Comparison of ENCODE assay signal across 8 mouse cellular contexts in the genomic region with DNA sequence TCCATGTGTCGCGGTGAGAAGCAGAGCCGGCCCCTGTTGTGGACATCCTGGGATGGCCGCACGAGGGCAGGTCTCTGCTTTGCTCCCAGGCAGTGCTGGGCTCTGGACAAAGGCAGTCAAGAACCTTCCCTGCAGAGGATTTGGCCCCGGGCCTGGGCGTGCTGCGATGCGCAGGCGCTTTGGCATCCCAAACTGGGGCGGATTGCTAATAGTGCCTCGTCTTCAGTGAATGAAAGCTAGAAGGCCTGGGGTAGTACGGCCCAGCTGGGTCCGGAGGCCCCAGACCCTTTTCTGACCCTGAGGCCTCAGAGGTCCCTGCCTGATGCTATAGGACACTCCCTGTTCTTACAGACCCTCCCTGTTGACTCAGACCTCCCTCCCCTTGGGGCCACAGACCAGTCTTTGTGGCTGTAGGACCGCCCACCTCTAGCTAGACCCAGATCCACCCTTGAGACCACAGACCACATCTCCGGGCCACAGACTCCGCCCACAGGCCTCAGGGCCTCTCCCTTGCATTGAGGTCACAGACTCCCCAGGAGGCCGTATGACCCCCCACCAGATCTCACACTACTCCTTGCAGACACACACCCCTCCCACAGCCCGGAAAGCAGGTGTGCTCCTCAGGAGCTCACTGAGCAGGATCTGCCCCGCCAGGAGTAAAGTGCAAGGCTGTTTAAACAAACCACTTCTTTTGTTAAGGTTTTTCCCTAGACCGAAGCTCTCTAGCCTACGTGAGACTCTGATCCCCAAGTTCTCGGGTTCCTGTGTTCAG. TPM values are rescaled to one million over a fixed set of nuclear protein-coding genes. Genes with fewer than 3 reads are reported as not detected.
DNase-seq lines count a peak whose midpoint lies in the region; ATAC-seq lines count a peak whose summit lies in the region.

No protein-coding gene starts in this region.

- WGBS in hindbrain, embryonic 13.5 days: 3% methylated on average over 23 of the region's 23 CpGs
- 4% methylated on average over 23 of the region's 23 CpGs for WGBS in midbrain, embryonic 12.5 days

- no peak overlapping the region; the same call in 1 of the 2 replicates for H3K9ac ChIP-seq in hindbrain, embryonic 13.5 days
- H3K9ac ChIP-seq in midbrain, embryonic 12.5 days (replicated peaks): peak overlapping the region; percentile 16

- H3K36me3 ChIP-seq in hindbrain, embryonic 13.5 days: no peaks in the 10 kb centered on the region
- no peaks in the 10 kb centered on the region for H3K36me3 ChIP-seq in midbrain, embryonic 12.5 days

- H3K4me2 ChIP-seq in hindbrain, embryonic 13.5 days: peak overlapping the region; percentile 64
- peak overlapping the region; percentile 63 for H3K4me2 ChIP-seq in midbrain, embryonic 12.5 days (replicated peaks)

- intact Hi-C loops in left cerebral cortex, postnatal 4 days (cut with DNase I): no loop called here

- peaks cover 27% of the 10 kb centered on the region for H3K27me3 ChIP-seq in hindbrain, embryonic 13.5 days
- H3K27me3 ChIP-seq in midbrain, embryonic 12.5 days: peaks cover 30% of the 10 kb centered on the region

- no peak overlapping the region for H3K4me3 ChIP-seq in hindbrain, embryonic 13.5 days
- H3K4me3 ChIP-seq in midbrain, embryonic 12.5 days: no peak overlapping the region

- H3K27ac ChIP-seq in hindbrain, embryonic 13.5 days: no peak overlapping the region
- H3K27ac ChIP-seq in midbrain, embryonic 12.5 days (replicated peaks): no peak overlapping the region; the same call in 1 of the 2 replicates

- no peaks in the 10 kb centered on the region for H3K9me3 ChIP-seq in hindbrain, embryonic 13.5 days
- 0 out of 2 replicates have a peak, but pooled peaks cover 3% of the 10 kb centered on the region for H3K9me3 ChIP-seq in midbrain, embryonic 12.5 days

- peaks cover 53% of the 10 kb centered on the region for H3K4me1 ChIP-seq in hindbrain, embryonic 13.5 days (replicated peaks)
- peaks cover 36% of the 10 kb centered on the region for H3K4me1 ChIP-seq in midbrain, embryonic 12.5 days

- peak; percentile 12 to 28 for DNase-seq in left cerebral cortex, adult 18-20 months (ENCODE audit: low spot score in 2 of 2)
- DNase-seq in left cerebral cortex, adult 8-10 months (ENCODE audit: low spot score in 2 of 2): no peak
- DNase-seq in cerebellum, postnatal 25 days: peak; percentile 89 to 94
- DNase-seq in gastrocnemius, adult 8-10 months (ENCODE audit: low spot score in 2 of 2): peak; percentile 76 to 82
- DNase-seq in left cerebral cortex, postnatal 4 days: peak; percentile 94
- peak; percentile 71 for DNase-seq in testis, postnatal 14 days (ENCODE audit: low spot score)

- peak; percentile 60 for ATAC-seq in hindbrain, embryonic 13.5 days (ENCODE audit: low FRiP score)
- peak; percentile 32; the same call in 1 of the 2 replicates for ATAC-seq in midbrain, embryonic 12.5 days (ENCODE audit: low FRiP score, low read depth)

RNA-seq across cellular contexts. Expression of a gene that starts 1.4 kb away (rescaled TPM):
- 1 to 10 TPM; 7.2 to 7.8 TPM for total RNA-seq in left cerebral cortex, adult 18-20 months (2021)
- total RNA-seq in left cerebral cortex, adult 8-10 months (2022): 1 to 10 TPM; 5.8 to 9.9 (median 7.0) TPM
- 10 to 100 TPM in 2 of 4 experiments, 1 to 10 TPM in 2; 7.3 to 13.2 (median 10.2) TPM for total RNA-seq in gastrocnemius, adult 8-10 months (2022)
- 13.1 and 13.9 TPM in 2 replicates for polyA plus RNA-seq in hindbrain, embryonic 13.5 days (2015; fragmentation: Nextera tagmentation; extraction: Ambion mirVana)
- total RNA-seq in left cerebral cortex, postnatal 4 days (2021): 1 to 10 TPM; 7.3 to 9.0 TPM
- 26.6 and 27.4 TPM in 2 replicates for polyA plus RNA-seq in midbrain, embryonic 12.5 days (2016; fragmentation: Nextera tagmentation; extraction: Ambion mirVana)

RNA-seq across cellular contexts. Expression of a gene that starts 49.2 kb away (rescaled TPM):
- under 1 TPM; 0.52 to 0.65 TPM for total RNA-seq in left cerebral cortex, adult 18-20 months (2021)
- 1 to 10 TPM in 3 of 4 experiments, under 1 TPM in 1; 0.52 to 1.5 (median 1.2) TPM for total RNA-seq in left cerebral cortex, adult 8-10 months (2022)
- not detected for total RNA-seq in gastrocnemius, adult 8-10 months (2022)
- 0.78 and 1.6 TPM in 2 replicates for polyA plus RNA-seq in hindbrain, embryonic 13.5 days (2015; fragmentation: Nextera tagmentation; extraction: Ambion mirVana)
- under 1 TPM; 0.79 to 0.88 TPM for total RNA-seq in left cerebral cortex, postnatal 4 days (2021)
- 0.59 TPM in 1 of 2 replicates, not detected in the other for polyA plus RNA-seq in midbrain, embryonic 12.5 days (2016; fragmentation: Nextera tagmentation; extraction: Ambion mirVana)

Comparison
In these comparisons a context has a peak if more than half of its experiments do, and no peak if none do; other contexts are left out.
1. DNase-seq: peak in left cerebral cortex, adult 18-20 months (2 of 2), cerebellum, postnatal 25 days (2 of 2), gastrocnemius, adult 8-10 months (2 of 2), left cerebral cortex, postnatal 4 days (single experiment) and testis, postnatal 14 days (single experiment); none in left cerebral cortex, adult 8-10 months (0 of 2).